Mouse (Mus musculus) megakaryocyte, embryonic 14.5 days (primary cell): ENCODE data around the gene Atp2b2.

Experiments used
- FLI1 ChIP-seq: IDR thresholded peaks from 2 replicates; pipeline ENCODE4 v1.6.1; 2012; ENCODE audit warnings: low read length, inconsistent platforms, mixed read lengths
- GATA1 ChIP-seq: IDR thresholded peaks from 3 replicates; pipeline ENCODE4 v1.6.1; 2012; ENCODE audit warnings: mixed read lengths, low read length, inconsistent platforms, borderline replicate concordance

DNA sequence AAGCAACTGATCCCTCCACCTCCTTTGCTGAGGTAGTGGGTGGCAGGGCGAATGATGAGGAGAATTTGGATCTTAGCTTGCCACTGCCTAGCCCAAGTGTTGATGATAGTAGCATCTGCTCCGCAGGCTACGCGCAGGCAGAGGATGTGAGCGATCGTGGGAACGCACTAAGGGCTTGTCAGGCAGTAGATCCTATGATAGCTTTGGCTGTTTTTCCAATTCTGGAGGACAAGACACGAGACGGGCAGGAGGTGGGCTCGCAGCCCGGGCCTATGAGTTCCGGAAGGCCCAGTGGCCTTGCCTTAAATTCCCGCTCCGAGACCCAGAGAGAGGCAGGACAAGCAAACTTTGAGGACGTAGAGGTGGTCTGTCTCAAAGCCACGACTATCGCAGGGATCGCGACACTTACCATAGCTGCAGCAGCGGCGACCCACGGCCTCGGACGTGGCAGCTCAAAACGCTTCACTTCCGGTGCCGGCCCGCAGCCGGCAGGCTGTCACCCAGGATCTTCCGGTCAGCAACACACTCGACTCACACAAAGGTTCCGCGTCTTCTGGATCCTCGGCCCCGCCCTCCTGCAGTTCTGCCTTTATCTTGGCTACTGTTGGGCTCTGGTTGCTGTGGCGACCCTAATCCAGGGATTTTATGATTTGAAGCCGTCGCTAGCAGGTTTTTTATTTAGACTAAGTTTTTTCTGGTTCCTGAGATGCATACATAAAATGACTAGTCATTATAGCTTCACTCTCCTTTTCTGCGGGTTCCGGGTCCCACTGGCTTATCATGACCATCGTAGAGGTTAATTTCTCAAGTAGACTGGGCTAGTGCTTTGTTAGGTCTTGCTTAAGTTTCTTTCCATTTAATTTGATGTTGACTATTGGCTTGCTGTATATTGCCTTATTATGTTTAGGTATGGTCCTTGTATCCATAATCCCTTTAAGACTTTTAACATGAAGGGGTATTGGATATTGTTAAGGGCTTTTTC lies 301.9 kb downstream of the Atp2b2 start, which contains the start of gene Sec13:
- TF ChIP-seq GATA1 = no peak
- TF ChIP-seq FLI1 = peak; percentile 74; the same call in 1 of the 2 replicates
